Mouse (Mus musculus) forebrain, embryonic 10.5 days (tissue): ENCODE results near the gene Cad. TPM values are rescaled to one million over a fixed set of nuclear protein-coding genes. Genes with fewer than 3 reads are reported as not detected.

Experiments used
- polyA plus RNA-seq: library from polyadenylated mRNA; unstranded; fragments of >200 nt; fragmentation: Nextera tagmentation; extraction: Ambion mirVana; gene quantifications from 2 replicates; pipeline ENCODE4 v1.2.1, GENCODE M21; 2016

Cad gene
- polyA plus RNA-seq, 1 experiment from 2014 or later = 79.3 TPM

Other genes starting within 250 kb of the Cad start
- gene Mapre3, start 240.1 kb upstream of the Cad start, polyA plus RNA-seq = 15.6 and 16.5 TPM in 2 replicates
- 62.3 and 63.2 TPM in 2 replicates for gene Tmem214, start 186.8 kb upstream of the Cad start, polyA plus RNA-seq
- gene Agbl5, start 166.1 kb upstream of the Cad start, polyA plus RNA-seq = 19.9 and 20.1 TPM in 2 replicates
- gene Ost4, start 147.0 kb upstream of the Cad start, polyA plus RNA-seq = 392 and 397 TPM in 2 replicates
- gene Emilin1, start 141.4 kb upstream of the Cad start, polyA plus RNA-seq = 78.2 and 78.3 TPM in 2 replicates
- 7.8 and 8.9 TPM in 2 replicates for gene Khk, start 133.3 kb upstream of the Cad start, polyA plus RNA-seq
- gene Cgref1, start 109.2 kb upstream of the Cad start, polyA plus RNA-seq = 4.8 and 5.0 TPM in 2 replicates
- gene Preb, start 94.4 kb upstream of the Cad start, polyA plus RNA-seq = 141 and 142 TPM in 2 replicates
- gene Tcf23, start 86.1 kb upstream of the Cad start, polyA plus RNA-seq = not detected in 2 replicates
- 71.5 and 74.8 TPM in 2 replicates for gene Atraid, start 6.5 kb upstream of the Cad start, polyA plus RNA-seq
- gene Slc5a6, start 5.9 kb upstream of the Cad start, polyA plus RNA-seq = 10.7 and 12.7 TPM in 2 replicates
- gene Dnajc5g, start 51.5 kb downstream of the Cad start, polyA plus RNA-seq = not detected in 2 replicates
- gene Slc30a3, start 53.5 kb downstream of the Cad start, polyA plus RNA-seq = 0.32 and 0.39 TPM in 2 replicates
- gene Trim54, start 61.9 kb downstream of the Cad start, polyA plus RNA-seq = 0.11 TPM in 1 of 2 replicates, not detected in the other
- not detected in 2 replicates for gene Ucn, start 84.0 kb downstream of the Cad start, polyA plus RNA-seq
- 60.4 and 63.8 TPM in 2 replicates for gene Mpv17, start 99.5 kb downstream of the Cad start, polyA plus RNA-seq
- gene Gm29609, start 125.1 kb downstream of the Cad start, polyA plus RNA-seq = 1.4 and 1.6 TPM in 2 replicates
- gene Gtf3c2, start 125.4 kb downstream of the Cad start, polyA plus RNA-seq = 132 and 136 TPM in 2 replicates
- gene Snx17, start 138.4 kb downstream of the Cad start, polyA plus RNA-seq = 132 and 133 TPM in 2 replicates
- gene Eif2b4, start 138.7 kb downstream of the Cad start, polyA plus RNA-seq = 85.4 and 91.7 TPM in 2 replicates
- 8.5 and 9.0 TPM in 2 replicates for gene Zfp513, start 147.5 kb downstream of the Cad start, polyA plus RNA-seq
- gene Ppm1g, start 165.9 kb downstream of the Cad start, polyA plus RNA-seq = 218 TPM in 2 replicates
- 136 and 143 TPM in 2 replicates for gene Nrbp1, start 186.1 kb downstream of the Cad start, polyA plus RNA-seq
- 0.29 and 0.31 TPM in 2 replicates for gene Gm9970, start 186.5 kb downstream of the Cad start, polyA plus RNA-seq
- gene Krtcap3, start 196.9 kb downstream of the Cad start, polyA plus RNA-seq = 5.9 and 8.6 TPM in 2 replicates
- gene Ift172, start 236.3 kb downstream of the Cad start, polyA plus RNA-seq = 37.1 and 37.2 TPM in 2 replicates
- gene Fndc4, start 241.3 kb downstream of the Cad start, polyA plus RNA-seq = 46.6 and 48.7 TPM in 2 replicates
- gene Gckr, start 242.7 kb downstream of the Cad start, polyA plus RNA-seq = 0.30 and 0.37 TPM in 2 replicates